Mouse (Mus musculus) skeletal muscle tissue, adult 2 months (tissue): ENCODE data around the gene Bhlhe40.
A peak's percentile ranks its signal among the peaks of the same experiment; 100 is the strongest.

Experiments used
- DNase-seq: peaks from one replicate; pipeline ENCODE4 v3.0.0-alpha.2; 2012; ENCODE audit warnings: low read depth, low spot score

Bhlhe40 gene

DNA sequence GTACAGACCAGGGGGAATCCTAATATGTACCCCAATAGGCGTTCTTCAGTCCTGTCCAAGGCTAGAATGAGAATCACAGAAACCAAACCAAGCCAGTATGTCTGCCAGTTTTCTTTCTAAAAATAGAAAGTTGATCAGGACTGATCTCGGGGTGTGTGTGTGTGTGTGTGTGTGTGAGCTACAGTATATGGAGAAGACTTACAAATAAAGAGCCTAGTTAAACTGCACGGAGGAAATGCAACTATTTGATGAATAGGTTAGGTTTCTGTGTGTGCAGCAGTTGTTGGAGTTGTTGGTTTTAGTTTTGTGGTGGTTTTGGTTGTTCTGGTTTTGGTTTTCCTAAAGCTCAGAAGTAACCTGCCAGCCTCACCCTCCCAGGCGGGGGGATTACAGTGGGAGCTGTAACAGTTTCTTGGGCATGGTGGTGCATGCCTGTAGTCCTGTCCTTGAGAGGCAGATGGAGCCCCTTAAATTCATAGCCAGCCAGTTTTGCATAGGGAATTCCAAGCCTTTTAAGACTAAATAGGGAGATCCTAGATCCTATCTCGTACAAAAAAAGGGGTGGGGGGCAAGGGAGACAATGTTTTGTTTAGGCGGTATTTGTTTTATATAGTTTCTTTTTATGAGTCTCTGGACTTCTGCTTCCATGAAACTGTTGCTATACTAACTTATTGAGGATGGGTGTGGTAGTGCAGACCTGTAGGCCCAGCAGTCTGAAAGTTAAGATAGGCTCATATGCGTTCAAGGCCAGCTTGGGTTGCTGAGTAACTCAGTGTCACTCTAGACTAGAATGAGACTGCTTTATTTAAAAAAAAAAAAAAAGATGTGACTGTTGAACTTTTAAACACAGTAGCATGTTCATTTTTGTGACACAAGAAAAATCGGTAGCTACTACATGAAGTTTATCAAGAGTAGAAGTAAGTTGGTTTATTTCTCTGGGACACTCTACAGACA, 3.1 kb downstream of the Bhlhe40 start:
- DNase-seq: no peak

DNA sequence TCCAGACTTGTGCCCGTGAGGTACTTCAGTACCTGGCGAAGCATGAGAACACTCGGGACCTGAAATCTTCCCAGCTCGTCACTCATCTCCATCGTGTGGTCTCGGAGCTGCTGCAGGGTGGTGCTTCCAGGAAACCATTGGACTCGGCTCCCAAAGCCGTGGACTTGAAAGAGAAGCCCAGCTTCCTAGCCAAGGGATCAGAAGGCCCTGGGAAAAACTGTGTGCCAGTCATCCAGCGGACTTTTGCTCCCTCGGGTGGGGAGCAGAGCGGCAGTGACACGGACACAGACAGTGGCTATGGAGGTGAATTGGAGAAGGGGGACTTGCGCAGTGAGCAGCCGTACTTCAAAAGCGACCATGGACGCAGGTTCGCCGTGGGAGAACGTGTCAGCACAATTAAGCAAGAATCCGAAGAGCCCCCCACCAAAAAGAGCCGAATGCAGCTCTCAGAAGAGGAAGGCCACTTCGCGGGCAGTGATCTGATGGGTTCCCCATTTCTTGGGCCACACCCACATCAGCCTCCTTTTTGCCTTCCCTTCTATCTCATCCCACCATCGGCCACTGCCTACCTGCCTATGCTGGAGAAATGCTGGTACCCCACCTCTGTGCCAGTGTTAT, 4.2 kb downstream of the Bhlhe40 start:
- DNase-seq: no peak

DNA sequence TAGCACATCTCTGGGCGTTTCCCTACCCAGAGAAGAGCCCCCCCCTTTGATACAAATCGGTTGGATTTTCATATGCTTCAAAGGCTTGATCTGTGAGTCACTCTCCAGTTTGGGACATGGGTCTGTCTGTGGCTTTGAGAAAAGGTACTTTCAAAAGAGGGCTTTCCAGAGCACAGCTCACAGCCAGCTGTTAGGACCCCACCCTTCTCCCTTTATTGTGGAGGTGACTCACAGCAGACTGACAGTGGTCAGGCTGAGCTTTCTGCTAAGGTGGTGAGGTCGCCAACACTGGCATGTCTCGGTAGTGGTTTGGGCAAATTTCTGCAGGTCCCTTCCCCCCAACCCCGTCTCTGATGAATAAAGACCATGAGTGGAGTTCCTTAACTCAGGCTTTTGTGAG, 5.2 kb downstream of the Bhlhe40 start:
- no peak for DNase-seq

DNA sequence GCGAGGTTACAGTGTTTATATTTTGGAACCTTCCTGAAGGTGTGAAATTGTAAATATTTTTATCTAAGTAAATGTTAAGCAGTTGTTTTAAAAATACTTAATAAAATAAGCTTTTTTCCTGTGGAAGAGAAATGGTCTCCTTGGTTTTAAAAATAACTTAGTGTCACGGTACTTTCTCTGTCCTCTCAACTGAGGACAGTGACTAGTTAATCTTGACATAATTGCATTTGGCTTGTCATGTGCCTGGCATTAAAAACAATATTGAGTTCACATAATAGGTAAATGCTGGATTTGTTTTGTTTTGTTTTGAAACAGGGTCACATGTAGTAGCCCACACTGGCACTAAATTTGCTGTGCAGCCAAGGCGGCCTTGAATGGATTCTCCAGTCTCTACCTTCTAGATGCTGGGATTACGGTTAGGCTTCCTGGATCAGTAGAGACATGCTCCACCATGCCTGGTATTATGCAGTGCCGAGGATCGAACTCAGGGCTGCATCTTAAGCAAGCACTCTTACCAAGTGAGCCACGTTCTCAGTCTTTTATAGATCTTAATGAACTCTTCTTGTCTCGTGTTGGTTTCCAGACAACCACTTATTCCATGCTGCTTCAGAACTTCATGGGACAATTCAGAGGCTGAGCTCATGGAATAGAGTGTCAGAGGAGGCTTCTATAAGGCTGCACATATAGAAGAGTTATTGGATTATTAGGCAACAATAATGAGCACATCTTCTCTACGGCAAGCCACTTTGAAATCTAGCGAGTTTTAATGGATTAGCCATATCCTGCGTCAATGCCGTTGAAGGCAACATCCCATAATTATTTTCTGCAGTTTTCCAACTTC, 6.4 kb downstream of the Bhlhe40 start:
- DNase-seq: no peak

DNA sequence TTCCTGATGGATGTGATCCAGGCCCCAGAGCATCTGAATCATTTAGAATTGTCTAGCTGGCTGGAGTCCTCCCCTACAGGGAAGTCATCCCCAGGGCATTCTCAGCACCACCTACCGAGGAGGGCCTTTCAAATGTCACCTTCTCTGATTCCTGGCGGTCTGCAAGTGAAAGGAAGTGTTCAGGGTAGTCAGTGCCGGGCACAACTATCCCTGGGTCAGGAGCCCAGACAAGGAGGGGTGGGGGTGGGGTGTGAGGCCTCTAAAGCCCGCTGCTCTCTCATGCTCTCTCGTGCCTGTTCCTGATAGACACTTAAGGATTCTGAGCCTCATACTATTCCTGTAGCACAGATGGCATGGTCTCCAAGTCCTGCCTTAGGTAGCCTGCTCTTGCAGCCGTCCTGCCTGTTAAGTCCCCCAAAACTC, 7.2 kb downstream of the Bhlhe40 start:
- DNase-seq: peak; percentile 77

DNA sequence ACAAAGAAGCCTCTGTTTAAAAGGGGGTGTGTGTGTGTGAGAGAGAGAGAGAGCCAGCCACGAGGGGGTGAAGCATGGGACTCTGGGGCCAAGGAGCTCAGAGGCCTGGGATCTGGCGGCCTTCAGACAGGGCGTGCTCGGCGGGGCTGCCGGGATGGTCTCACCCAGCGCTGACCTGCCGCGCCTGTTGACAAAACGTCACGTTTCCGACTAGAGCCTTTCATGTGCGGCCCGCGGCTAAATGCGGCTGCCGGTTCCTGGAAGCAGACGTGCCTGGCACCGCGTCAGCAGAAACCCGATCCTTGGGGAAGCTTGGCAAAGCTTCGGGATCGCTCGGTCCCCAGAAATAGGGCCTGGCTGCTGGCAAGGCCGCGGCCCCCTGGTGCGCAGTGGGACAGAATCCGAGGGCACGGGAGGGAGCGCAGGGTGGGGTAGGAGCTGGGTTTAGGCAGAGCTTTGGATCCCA, 7.9 kb downstream of the Bhlhe40 start:
- DNase-seq: peak; percentile 98

DNA sequence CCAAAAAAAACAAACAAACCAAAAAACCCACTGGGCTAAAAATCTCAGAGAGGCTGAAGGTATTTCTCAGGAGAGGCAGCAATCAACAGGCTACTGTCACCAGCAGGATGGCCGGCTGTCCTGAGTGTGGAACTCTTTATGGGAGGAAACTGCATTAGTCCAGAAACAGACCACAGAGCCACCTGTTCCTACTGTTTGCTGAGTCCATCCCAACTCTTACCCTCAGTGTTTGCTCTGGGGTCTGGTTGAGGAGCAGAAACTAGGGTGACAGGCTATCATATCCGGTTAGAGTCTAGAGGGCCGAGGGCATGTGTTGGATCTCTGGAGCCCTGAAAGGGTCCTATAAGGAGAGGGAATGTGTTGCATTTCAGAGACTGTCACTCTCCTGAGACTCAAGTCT, 9.8 kb downstream of the Bhlhe40 start:
- DNase-seq: no peak

DNA sequence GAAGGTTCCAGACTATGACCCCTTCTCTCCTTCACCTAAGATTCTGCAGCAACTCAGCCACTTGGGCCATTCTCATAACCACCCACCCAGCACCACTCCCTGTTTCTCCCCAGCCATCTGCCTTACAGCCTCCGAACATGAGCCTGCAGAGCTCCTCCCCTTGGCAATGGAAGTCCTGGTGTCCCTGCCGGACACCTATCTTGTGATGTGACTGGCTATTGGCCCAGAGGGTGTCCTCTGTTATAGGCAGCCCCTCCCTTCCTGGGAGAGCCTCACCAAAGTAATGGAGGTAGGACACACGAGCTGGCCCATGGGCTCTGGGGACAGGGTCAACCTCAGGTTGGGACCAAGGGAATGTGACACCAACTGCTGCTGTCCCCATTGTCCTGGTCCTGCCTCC, 10.4 kb downstream of the Bhlhe40 start:
- peak; percentile 90 for DNase-seq

DNA sequence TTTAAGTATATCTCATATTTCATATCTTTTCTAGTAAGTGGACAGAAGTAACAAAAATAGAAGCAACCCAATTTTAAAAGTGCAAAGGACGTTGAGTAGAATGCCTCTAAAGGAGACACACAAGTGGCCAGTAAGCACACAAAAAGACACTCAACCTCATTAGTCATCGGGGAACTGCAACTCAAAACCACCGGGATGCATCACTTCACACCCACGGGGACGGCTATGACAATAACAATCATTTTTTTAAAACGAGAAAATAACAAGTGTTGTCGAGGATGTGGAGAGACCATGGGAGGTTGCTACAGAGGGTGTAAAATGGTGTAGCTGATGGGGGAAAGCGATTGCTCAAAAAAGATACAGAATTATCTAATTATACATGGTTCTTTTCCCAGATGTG, 11.7 kb downstream of the Bhlhe40 start:
- no peak for DNase-seq

DNA sequence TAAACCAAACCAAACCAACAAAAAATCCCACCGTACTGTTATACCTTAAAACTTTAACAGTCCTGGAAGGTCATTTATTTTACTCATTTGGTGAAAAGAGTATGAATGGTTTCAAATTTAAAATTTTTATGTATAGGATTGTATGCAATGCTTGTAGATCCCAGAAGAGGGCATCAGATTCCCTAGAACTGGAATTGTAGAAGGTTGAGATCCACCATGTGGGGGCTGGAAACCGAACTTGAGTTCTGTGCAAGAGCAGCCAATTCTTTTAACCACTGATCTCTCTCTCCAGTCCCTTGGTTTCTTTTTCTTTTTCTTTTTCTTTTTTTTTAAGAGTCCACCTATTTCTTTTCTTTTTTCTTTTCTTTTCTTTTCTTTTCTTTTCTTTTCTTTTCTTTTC, 13.8 kb downstream of the Bhlhe40 start:
- no peak for DNase-seq

DNA sequence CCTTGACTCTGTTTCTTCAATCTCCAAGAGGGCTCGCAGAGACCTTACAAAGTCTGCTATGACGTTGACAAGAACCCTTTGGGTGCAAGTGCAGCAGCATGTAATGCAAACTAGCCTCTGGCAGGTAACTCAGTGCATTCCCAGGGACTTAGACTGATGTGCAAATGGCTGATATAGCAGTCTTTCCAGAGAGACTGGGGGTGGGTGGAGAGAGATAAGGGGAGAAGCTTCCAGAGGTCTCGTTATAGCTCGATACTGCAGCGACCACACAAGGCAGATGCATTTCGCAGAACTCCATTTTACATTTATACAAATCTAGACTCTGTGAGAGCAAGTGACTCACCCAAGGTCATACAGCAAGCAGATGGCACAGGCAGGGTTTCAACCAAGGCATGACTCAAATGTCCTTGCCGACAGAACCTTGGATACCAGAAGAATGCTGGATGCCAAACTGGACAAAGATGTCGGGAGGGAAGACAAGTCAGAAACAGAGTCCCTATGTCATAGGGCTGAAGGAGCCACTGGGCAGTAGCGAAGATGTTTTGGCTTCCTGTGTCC, 16.4 kb downstream of the Bhlhe40 start:
- DNase-seq: no peak

DNA sequence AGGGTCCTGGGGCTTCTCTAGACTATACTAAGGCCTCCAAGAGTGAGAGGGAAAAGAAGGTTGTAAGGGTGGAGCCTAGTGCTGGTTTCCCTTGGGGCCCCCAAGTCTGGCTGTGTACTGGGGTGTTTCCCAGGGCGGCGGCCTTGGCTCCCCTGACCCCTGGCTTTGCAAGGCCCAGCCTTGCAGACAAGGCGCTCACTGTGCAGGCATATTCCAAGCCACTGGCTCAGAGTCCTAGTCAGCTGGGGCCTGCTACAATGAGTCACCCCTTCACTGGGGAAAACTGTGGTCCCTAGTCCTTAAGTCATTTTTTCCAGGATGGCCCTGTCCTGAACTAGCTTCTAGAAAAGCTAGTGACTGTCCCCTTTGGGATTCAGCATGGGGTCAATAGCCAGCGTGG, 17.3 kb downstream of the Bhlhe40 start:
- DNase-seq: peak; percentile 60

DNA sequence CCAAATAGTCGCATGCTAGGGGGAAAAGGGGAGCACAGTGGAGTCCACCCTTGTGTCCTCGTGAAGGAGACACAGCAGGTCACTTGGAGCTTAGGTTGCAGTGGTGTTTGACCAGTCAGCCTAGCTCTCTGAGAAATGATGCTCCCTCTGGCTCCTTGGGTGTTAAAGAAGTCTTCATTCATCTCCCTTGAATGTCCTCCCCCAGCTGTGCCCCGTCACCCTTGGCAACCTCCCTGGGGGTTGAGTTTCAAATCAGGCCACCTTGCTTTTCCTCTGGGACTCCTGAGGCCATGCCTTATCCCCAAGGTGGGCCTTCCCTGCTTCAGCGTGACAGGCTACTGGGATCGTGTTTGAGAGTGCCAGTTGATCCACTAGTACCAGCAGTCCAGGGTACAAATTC, 17.8 kb downstream of the Bhlhe40 start:
- peak; percentile 37 for DNase-seq

DNA sequence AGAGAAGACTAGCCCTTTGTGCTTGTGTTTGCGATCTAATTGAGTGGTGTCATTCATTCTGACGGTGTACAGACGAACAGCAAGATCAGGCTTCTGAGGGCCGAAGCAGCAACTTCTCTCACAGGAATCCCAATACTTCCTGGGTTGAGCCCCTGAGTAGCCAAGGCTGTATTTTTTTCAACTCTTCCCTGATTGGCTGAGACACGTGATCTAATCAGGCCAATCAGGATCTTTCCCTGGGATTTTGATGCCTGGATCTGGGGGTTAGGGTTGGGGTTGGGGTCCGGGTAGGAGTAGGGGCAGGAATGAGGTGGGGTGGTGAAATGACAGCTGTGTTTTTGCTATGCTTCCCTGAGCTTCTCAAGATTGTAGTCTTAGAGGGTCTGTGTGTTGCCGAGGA, 20.1 kb downstream of the Bhlhe40 start:
- DNase-seq: no peak

DNA sequence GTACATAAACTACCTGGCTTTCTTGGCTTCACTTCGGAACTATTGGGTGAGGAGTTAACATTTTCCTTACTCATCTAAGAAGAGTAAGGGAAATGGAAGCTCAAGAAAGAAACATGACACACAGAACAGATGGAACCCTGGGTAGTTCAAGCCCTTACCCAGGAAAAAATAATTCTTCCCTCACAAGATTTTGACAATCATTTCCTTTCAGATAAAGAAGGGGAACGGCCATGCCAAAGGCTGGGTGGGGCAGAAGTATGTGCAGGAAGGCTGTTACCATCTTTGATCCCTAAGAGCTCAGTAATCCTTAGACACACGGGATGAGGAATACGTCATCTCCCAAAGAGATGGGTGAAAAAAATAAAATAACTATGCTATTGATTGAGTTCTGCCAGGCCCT, 20.7 kb downstream of the Bhlhe40 start:
- no peak for DNase-seq

DNA sequence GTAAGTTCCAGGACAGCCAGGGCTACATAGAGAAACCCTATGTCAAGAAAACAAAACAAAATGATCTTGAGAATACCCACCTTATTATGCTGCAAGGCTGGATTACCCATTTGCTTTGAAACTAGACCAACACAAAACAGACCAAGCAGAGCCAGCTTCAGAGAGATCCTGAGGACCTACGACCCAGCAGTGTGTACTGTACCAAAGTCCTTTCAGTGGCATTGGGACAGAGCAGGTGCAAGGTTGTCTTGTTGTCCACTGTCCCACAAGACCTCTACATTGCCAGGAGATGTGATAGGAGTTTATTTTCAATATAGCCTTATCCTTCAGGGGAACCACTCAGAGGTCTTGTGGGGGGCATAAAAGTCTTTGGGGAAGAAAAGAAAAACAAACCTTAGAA, 22.7 kb downstream of the Bhlhe40 start:
- DNase-seq: no peak

DNA sequence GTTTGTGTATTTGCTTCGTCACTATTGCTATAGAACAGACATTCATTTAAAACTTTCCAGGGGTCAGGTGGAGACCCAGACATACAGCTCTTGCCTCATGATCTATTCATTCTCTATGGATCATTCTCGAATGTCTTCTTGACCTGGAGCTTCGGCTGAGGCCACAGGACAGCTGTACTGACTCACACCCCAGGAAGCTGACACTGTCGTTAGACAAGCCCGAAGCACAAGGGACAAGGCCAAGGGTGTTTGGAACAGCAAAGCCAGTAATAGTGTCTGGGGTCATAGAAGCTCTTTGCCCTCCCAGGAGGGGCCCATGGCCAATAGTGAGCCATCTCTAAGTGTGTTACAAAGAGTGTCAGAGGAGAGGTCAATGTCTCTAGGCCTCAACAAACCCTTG, 24.0 kb downstream of the Bhlhe40 start:
- no peak for DNase-seq

DNA sequence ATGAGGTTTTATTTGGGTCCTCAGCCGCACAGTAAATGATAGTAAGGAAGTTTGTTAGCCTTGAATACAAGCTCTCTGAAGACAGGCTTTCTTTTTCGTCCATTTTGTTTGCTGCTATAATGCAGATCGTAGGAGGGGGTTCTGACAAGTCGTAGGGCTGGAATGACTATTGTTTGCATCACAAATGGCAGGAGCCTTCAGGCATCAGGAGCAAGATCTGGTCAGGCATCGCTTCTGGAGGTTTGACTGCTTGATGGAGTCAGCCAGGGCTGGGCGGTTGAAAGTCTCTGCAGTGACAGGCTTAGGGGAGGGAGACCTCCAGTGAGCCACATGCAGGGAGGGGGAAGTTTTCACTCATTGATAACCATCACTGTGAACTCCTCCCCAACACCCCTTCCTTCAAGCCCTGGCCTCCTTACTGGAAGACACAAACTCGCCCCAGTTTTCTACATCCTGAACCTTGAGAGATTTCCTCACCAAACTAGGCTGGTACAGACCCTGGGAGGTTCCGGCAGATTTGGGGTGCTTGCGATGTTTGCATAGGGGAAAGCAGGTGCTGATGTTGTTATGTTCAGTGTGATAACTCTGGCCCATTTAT, 25.4 kb downstream of the Bhlhe40 start:
- no peak for DNase-seq

DNA sequence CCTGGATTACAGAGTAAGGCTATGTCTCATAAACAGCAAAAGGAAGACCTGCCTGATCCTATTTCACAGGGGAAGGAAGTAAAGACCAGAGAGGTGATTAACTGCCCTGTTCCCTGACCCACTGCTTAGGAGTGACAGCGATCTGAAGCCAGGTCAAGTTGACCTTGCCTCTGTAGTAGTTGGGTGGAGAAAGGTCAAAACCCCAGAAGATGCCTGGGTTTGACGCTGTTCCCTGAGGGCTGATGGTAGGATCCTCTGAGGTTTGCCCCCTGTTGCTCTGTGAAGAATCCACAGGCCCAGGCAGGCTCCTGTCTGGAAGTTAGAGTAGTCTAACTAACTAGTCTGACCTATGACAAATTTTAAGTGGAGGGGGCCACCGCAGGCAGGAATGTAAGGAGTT, 26.5 kb downstream of the Bhlhe40 start:
- DNase-seq: no peak

DNA sequence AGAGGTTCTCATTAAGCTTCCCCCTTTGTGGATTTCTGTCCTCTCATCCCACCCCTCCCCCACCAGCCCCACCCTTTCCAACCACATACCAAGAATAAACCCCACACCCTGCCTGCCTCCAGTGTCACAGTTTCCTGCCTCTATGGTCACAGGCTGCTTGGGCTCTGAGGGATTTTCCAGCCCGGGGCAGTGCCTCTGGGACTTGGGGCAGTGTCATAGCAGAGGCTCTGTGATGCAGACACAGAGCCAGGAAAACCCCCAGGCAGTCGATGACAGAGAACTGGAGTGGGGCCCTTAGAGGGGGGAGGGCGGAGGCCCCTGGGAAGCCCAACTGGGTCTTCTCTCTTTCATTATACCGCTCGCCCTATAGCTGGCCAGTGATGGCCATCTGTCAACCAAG, 27.9 kb downstream of the Bhlhe40 start:
- no peak for DNase-seq

DNA sequence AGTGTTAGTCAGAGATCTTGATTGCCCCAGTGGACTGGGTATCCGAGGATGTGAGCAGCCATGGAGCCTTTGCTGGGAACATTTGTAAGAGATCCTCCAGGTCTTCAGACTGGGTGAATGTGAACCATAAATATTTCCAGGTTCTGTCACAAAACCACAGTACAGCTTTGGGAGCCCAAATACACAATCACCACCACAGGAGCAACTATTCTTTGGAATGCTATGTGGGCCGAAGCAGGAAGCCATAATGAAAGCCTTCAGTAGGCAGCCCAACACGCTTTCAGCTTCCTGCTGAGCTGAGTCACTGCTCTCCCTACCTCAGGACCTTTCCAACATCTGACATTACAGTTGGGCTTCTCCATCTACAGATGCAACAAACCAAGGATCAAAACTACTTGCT, 32.6 kb downstream of the Bhlhe40 start:
- DNase-seq: no peak
